Mouse (Mus musculus) G1E (cell line): ENCODE data around the gene Ypel5.

ENCODE experiments used
- CTCF ChIP-seq: IDR thresholded peaks from 2 replicates; pipeline ENCODE4 v1.5.1; 2012; ENCODE audit warnings: low read depth, low read length, inconsistent platforms, mixed read lengths
- GATA1 ChIP-seq: IDR thresholded peaks from 2 replicates; pipeline ENCODE4 v1.6.1; 2012; ENCODE audit warnings: borderline replicate concordance, low read length, inconsistent platforms, mixed read lengths
- POLR2AphosphoS5 ChIP-seq: IDR thresholded peaks from 2 replicates; pipeline ENCODE4 v1.6.1; 2012; ENCODE audit warnings: low read depth, low read length, inconsistent platforms; ENCODE audit not compliant: insufficient replicate concordance
- TAL1 ChIP-seq: conservative IDR thresholded peaks from 2 replicates; pipeline ENCODE4 v1.6.1; 2012; ENCODE audit warnings: low read depth, low read length, inconsistent platforms, mixed read lengths

DNA sequence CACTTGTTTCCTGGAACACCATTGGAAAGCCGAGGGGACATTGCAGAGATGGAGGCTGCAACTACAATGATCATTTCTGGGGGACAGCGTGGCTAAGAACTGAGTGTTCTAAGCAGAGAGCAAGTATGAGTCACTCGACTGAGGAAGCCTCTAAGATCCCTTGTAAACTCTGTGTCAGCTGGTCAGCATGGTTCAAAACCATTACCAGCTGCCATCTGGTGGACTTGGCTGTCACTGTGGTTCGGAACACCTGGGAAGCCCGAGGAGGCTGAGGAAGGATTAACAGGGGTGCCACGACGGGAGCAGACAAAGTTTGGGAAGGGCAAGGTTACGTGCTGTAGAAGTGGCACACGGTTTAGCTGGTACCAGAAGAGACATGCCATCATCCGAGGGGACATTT, 27.0 kb downstream of the Ypel5 start:
- TF ChIP-seq CTCF (no peak), TAL1 (no peak), POLR2AphosphoS5 (no peak), GATA1 (no peak)
